In the genomic region with DNA sequence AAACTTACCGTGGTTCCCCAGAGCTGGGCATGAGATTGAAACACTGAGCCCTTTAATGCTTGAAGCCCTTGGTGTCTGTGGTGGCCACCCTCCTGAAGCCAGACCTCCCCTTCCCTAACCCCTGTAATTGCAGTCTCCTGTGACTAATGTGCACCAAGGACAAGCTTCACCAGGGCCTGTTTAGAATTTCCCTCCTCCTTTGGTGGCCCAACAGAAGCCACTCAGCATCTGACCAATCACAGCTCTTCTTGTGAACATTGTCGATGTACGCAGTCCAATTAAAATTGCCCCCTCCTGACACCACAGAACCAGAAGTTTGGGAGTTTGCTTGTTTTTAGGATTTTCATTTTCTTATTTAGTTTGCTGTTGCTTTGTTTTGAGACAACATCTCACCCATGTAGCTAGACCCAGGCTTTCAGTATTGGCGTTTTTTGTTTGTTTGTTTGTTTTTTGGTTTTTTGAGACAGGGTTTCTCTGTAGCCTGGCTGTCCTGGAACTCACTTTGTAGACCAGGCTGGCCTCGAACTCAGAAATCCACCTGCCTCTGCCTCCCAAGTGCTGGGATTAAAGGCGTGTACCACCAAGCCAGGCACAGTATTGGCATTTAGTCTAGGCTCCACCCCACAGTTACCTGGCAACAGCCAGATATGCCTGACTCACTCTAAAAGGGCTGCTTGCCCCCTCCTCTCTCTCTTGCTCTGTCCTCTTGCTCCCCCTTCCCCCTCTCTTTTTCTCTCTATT, we compare ENCODE assay signal across 18 mouse cellular contexts. TPM values are rescaled to one million over a fixed set of nuclear protein-coding genes. Genes with fewer than 3 reads are reported as not detected.
A peak's percentile ranks its signal among the peaks of the same experiment; 100 is the strongest.
DNase-seq lines count a peak whose midpoint lies in the region; ATAC-seq and TF ChIP-seq lines count a peak whose summit lies in the region.
"Not testable (repeated sequence)": the region's sequence is repeated elsewhere in the genome, so short reads cannot be mapped to it uniquely, and the experiment has no call there.
"Had no signal": no experiment of that assay in that cellular context is flagged by ENCODE, and none has a peak within 500 bp of the region (broad histone marks: within the 10 kb centered on the region; RNA-seq: fewer than 3 reads in every experiment).

No protein-coding gene starts in this region.

- TF ChIP-seq EP300 in ES-Bruce4 (IDR thresholded peaks at IDR 0.05; ENCODE audit: insufficient read depth, low read depth, low read length); MEL (IDR thresholded peaks at IDR 0.05; ENCODE audit: low read depth in 1 of 2, low read length in 2 of 2); liver, postnatal 0 days (IDR thresholded peaks at IDR 0.05; ENCODE audit: low read depth): not testable (repeated sequence)

- H3K4me3 ChIP-seq in ES-Bruce4 (ENCODE audit: low read depth, low read length) (peak overlapping the region; percentile 16; the same call in 1 of the 2 replicates), MEL (ENCODE audit: control insufficient read depth in 1 of 2, insufficient read depth in 1 of 2, low read depth in 2 of 2, low read length in 2 of 2) (peak overlapping the region in 1 of 2 experiments; percentile 6; a peak in 1 of 4 replicates)
- H3K4me3 ChIP-seq in liver, embryonic 12.5 days; liver, postnatal 0 days (ENCODE audit: low read depth, low read length): not testable (repeated sequence)

- H3K4me2 ChIP-seq in liver, embryonic 12.5 days; liver, postnatal 0 days (ENCODE audit: low read depth, low read length): not testable (repeated sequence)

- ATAC-seq in liver, embryonic 12.5 days; liver, postnatal 0 days: not testable (repeated sequence)

- H3K27me3 ChIP-seq in ES-Bruce4 (ENCODE audit: control insufficient read depth, insufficient read depth, low read length, poor library complexity, severe bottlenecking); MEL (ENCODE audit: control insufficient read depth in 1 of 2, insufficient read depth in 2 of 2, low read length in 2 of 2); liver, embryonic 12.5 days (replicated peaks); liver, postnatal 0 days (ENCODE audit: insufficient read depth, low read length): not testable (repeated sequence)

- H3K27ac ChIP-seq in ES-Bruce4 (ENCODE audit: insufficient read depth, low read length) = peak overlapping the region; percentile 92
- peak overlapping the region; percentile 73 for H3K27ac ChIP-seq in MEL (ENCODE audit: control insufficient read depth, low read depth, low read length)
- H3K27ac ChIP-seq in liver, embryonic 12.5 days = peak overlapping the region; percentile 70
- H3K27ac ChIP-seq in liver, postnatal 0 days (ENCODE audit: low read depth) = peak overlapping the region; percentile 11; the same call in 1 of the 2 replicates

- H3K4me1 ChIP-seq in ES-Bruce4 (ENCODE audit: control insufficient read depth, insufficient read depth, low read length) (peaks cover 10% of the 10 kb centered on the region), MEL (ENCODE audit: control insufficient read depth in 1 of 2, insufficient read depth in 2 of 2, low read length in 2 of 2) (peaks cover 13 to 38% of the 10 kb centered on the region in 2 experiments)
- H3K4me1 ChIP-seq in liver, embryonic 12.5 days = peaks cover 79% of the 10 kb centered on the region
- peaks cover 38% of the 10 kb centered on the region for H3K4me1 ChIP-seq in liver, postnatal 0 days (ENCODE audit: insufficient read depth)

- WGBS in liver, embryonic 12.5 days (ENCODE audit: insufficient replicate concordance) = 61% methylated on average over 6 of the region's 6 CpGs
- WGBS in liver, postnatal 0 days (ENCODE audit: insufficient replicate concordance) = 76% methylated on average over 6 of the region's 6 CpGs

- H3K9ac ChIP-seq in ES-Bruce4 (ENCODE audit: low read depth, poor library complexity, severe bottlenecking) (peak overlapping the region; percentile 58), MEL (ENCODE audit: control insufficient read depth, low read depth, low read length, poor library complexity, severe bottlenecking) (peak overlapping the region; percentile 24)
- H3K9ac ChIP-seq in liver, embryonic 12.5 days; liver, postnatal 0 days (replicated peaks): not testable (repeated sequence)

- not testable (repeated sequence) for TF ChIP-seq POLR2A in ES-Bruce4 (IDR thresholded peaks at IDR 0.05; ENCODE audit: insufficient read depth, low read length)
- TF ChIP-seq POLR2A in MEL (IDR thresholded peaks at IDR 0.05; ENCODE audit: control insufficient read depth in 1 of 2, insufficient read depth in 1 of 2, low read depth in 1 of 2, low read length in 2 of 2, poor library complexity in 1 of 2) = peak in 1 of 2 experiments; percentile 37; a peak in 1 of 4 replicates

- not testable (repeated sequence) for TF ChIP-seq RAD21 in MEL (IDR thresholded peaks at IDR 0.05; ENCODE audit: low read depth, low read length)

- DNase-seq in A20 (ENCODE audit: low read depth, low spot score) = peak; percentile 62
- DNase-seq in MEL (ENCODE audit: low read depth, low spot score) = peak; percentile 77
- DNase-seq in adrenal gland, adult 2 months = peak; percentile 47
- not testable (repeated sequence) for DNase-seq in liver, postnatal 0 days

- not testable (repeated sequence) for TF ChIP-seq CTCF in ES-Bruce4 (IDR thresholded peaks at IDR 0.05; ENCODE audit: low read depth, low read length); MEL (IDR thresholded peaks at IDR 0.05 in 2 of 3, conservative IDR thresholded peaks at IDR 0.05 in 1 of 3; ENCODE audit: control insufficient read depth in 1 of 3, insufficient read depth in 1 of 3, low read depth in 2 of 3, low read length in 3 of 3, poor library complexity in 1 of 3, severe bottlenecking in 1 of 3); liver, postnatal 0 days (IDR thresholded peaks at IDR 0.05; ENCODE audit: low read depth)

- not testable (repeated sequence) for H3K36me3 ChIP-seq in ES-Bruce4 (ENCODE audit: control insufficient read depth, insufficient read depth, low read length, poor library complexity, severe bottlenecking); liver, embryonic 12.5 days; liver, postnatal 0 days (replicated peaks; ENCODE audit: insufficient read depth, low read length)
- H3K36me3 ChIP-seq in MEL (ENCODE audit: control insufficient read depth in 1 of 2, insufficient read depth in 2 of 2, low read length in 2 of 2) = peaks cover 0 to 25% of the 10 kb centered on the region in 2 experiments; a peak in 2 of 4 replicates

- not testable (repeated sequence) for H3K9me3 ChIP-seq in ES-Bruce4 (replicated peaks; ENCODE audit: control insufficient read depth, insufficient read depth, low read length, poor library complexity, severe bottlenecking); MEL (replicated peaks; ENCODE audit: insufficient read depth, low read length); liver, embryonic 12.5 days (replicated peaks); liver, postnatal 0 days (ENCODE audit: low read length)

- H3K79me2 ChIP-seq in MEL (ENCODE audit: control insufficient read depth, insufficient read depth, low read length, poor library complexity) = not testable (repeated sequence)

RNA-seq across cellular contexts. Expression of a gene that starts 0.9 kb away (rescaled TPM):
- polyA plus RNA-seq in ES-Bruce4 (2011; ENCODE audit: insufficient read depth, insufficient read length, low read depth, missing spikeins) (16.7 and 19.1 TPM in 2 replicates), MEL (2012; ENCODE audit: insufficient read depth in 1 of 2, insufficient read length in 2 of 2, low read depth in 1 of 2, low replicate concordance in 2 of 2, missing spikeins in 1 of 2) (not detected)
- not detected in 2 replicates for total RNA-seq in MEL (2012; rRNA removed)
- total RNA-seq in adrenal gland, adult 2 months (2021) = not detected
- polyA plus RNA-seq in adrenal gland, adult 2 months (2012; rRNA removed) = not detected in 2 replicates
- 0.51 and 0.78 TPM in 2 replicates for polyA plus RNA-seq in liver, embryonic 12.5 days (2016; fragmentation: Nextera tagmentation; extraction: Ambion mirVana)
- 0.41 and 0.54 TPM in 2 replicates for polyA plus RNA-seq in liver, postnatal 0 days (2015; fragmentation: Nextera tagmentation; extraction: Ambion mirVana)
- total RNA-seq: adrenal gland, adult 8-10 months; adrenal gland, postnatal 25 days; gastrocnemius, adult 8-10 months; gastrocnemius, postnatal 25 days; heart, adult 18-20 months; heart, postnatal 10 days; heart, postnatal 36 days had no signal
- polyA plus RNA-seq: erythroblast, embryonic 14.5 days; forebrain, embryonic 12.5 days; gonadal fat pad, adult 2 months; heart, embryonic 15.5 days; intestine, embryonic 16.5 days had no signal

RNA-seq across cellular contexts. Expression of a gene that starts 5.1 kb away (rescaled TPM):
- 40.2 and 42.3 TPM in 2 replicates for polyA plus RNA-seq in ES-Bruce4 (2011; ENCODE audit: insufficient read depth, insufficient read length, low read depth, missing spikeins)
- 39.6 and 40.6 TPM in 2 replicates for total RNA-seq in MEL (2012; rRNA removed)
- 10 to 100 TPM in 1 of 2 experiments, not detected in 1; 68.0 TPM for polyA plus RNA-seq in MEL (2012; ENCODE audit: insufficient read depth in 1 of 2, insufficient read length in 2 of 2, low read depth in 1 of 2, low replicate concordance in 2 of 2, missing spikeins in 1 of 2)
- 10 to 100 TPM; 29.0 to 30.3 TPM for total RNA-seq in adrenal gland, adult 2 months (2021)
- polyA plus RNA-seq in adrenal gland, adult 2 months (2012; rRNA removed) = 54.7 and 65.7 TPM in 2 replicates
- polyA plus RNA-seq in liver, embryonic 12.5 days (2016; fragmentation: Nextera tagmentation; extraction: Ambion mirVana) = 33.4 and 37.1 TPM in 2 replicates
- 12.6 and 13.0 TPM in 2 replicates for polyA plus RNA-seq in liver, postnatal 0 days (2015; fragmentation: Nextera tagmentation; extraction: Ambion mirVana)

RNA-seq across cellular contexts. Expression of a gene that starts 11.6 kb away (rescaled TPM):
- polyA plus RNA-seq in ES-Bruce4 (2011; ENCODE audit: insufficient read depth, insufficient read length, low read depth, missing spikeins) (81.0 and 97.3 TPM in 2 replicates), MEL (2012; ENCODE audit: insufficient read depth in 1 of 2, insufficient read length in 2 of 2, low read depth in 1 of 2, low replicate concordance in 2 of 2, missing spikeins in 1 of 2) (10 to 100 TPM in 1 of 2 experiments, not detected in 1; 33.3 TPM)
- total RNA-seq in MEL (2012; rRNA removed) = 14.7 and 24.3 TPM in 2 replicates
- total RNA-seq in adrenal gland, adult 2 months (2021) = 100 to 1,000 TPM; 151 to 171 TPM
- polyA plus RNA-seq in adrenal gland, adult 2 months (2012; rRNA removed) = 244 and 245 TPM in 2 replicates
- 29.4 and 30.1 TPM in 2 replicates for polyA plus RNA-seq in liver, embryonic 12.5 days (2016; fragmentation: Nextera tagmentation; extraction: Ambion mirVana)
- polyA plus RNA-seq in liver, postnatal 0 days (2015; fragmentation: Nextera tagmentation; extraction: Ambion mirVana) = 47.0 and 47.9 TPM in 2 replicates

RNA-seq across cellular contexts. Expression of a gene that starts 11.6 kb away (rescaled TPM):
- polyA plus RNA-seq in ES-Bruce4 (2011; ENCODE audit: insufficient read depth, insufficient read length, low read depth, missing spikeins) (14.8 and 20.7 TPM in 2 replicates), MEL (2012; ENCODE audit: insufficient read depth in 1 of 2, insufficient read length in 2 of 2, low read depth in 1 of 2, low replicate concordance in 2 of 2, missing spikeins in 1 of 2) (10 to 100 TPM in 1 of 2 experiments, not detected in 1; 30.0 TPM)
- 18.6 and 20.2 TPM in 2 replicates for total RNA-seq in MEL (2012; rRNA removed)
- total RNA-seq in adrenal gland, adult 2 months (2021) = 10 to 100 TPM; 26.1 to 38.3 TPM
- 52.1 and 57.1 TPM in 2 replicates for polyA plus RNA-seq in adrenal gland, adult 2 months (2012; rRNA removed)
- 13.6 and 14.8 TPM in 2 replicates for polyA plus RNA-seq in liver, embryonic 12.5 days (2016; fragmentation: Nextera tagmentation; extraction: Ambion mirVana)
- 7.1 and 7.9 TPM in 2 replicates for polyA plus RNA-seq in liver, postnatal 0 days (2015; fragmentation: Nextera tagmentation; extraction: Ambion mirVana)

RNA-seq across cellular contexts. Expression of a gene that starts 13.6 kb away (rescaled TPM):
- 155 and 186 TPM in 2 replicates for polyA plus RNA-seq in ES-Bruce4 (2011; ENCODE audit: insufficient read depth, insufficient read length, low read depth, missing spikeins)
- 17.1 and 20.6 TPM in 2 replicates for total RNA-seq in MEL (2012; rRNA removed)
- polyA plus RNA-seq in MEL (2012; ENCODE audit: insufficient read depth in 1 of 2, insufficient read length in 2 of 2, low read depth in 1 of 2, low replicate concordance in 2 of 2, missing spikeins in 1 of 2) = 10 to 100 TPM in 1 of 2 experiments, not detected in 1; 53.5 TPM
- 1 to 10 TPM; 1.4 to 1.6 TPM for total RNA-seq in adrenal gland, adult 2 months (2021)
- 1.8 and 2.5 TPM in 2 replicates for polyA plus RNA-seq in adrenal gland, adult 2 months (2012; rRNA removed)
- polyA plus RNA-seq in liver, embryonic 12.5 days (2016; fragmentation: Nextera tagmentation; extraction: Ambion mirVana) = 4.8 and 6.0 TPM in 2 replicates
- polyA plus RNA-seq in liver, postnatal 0 days (2015; fragmentation: Nextera tagmentation; extraction: Ambion mirVana) = 2.6 and 3.6 TPM in 2 replicates

Comparison
In these comparisons a context has a peak if more than half of its experiments do, and no peak if none do; other contexts are left out.
1. H3K27ac ChIP-seq: peak in every context shown above with its lines; median percentile 92 in ES-Bruce4; 73 in MEL; 70 in liver, embryonic 12.5 days; 11 in liver, postnatal 0 days.